Mouse (Mus musculus): ENCODE measurements around the gene Mob3b.
"Not testable (repeated sequence)": the region's sequence is repeated elsewhere in the genome, so short reads cannot be mapped to it uniquely, and the experiment has no call there.

Mob3b gene

GRCm38 (mm10) chr4:34967541-34967940 is 189.7 kb downstream of the Mob3b start:
- no peak for DNase-seq (ENCODE audit: low read depth, low spot score)

- no peak for DNase-seq (ENCODE audit: low read depth, low spot score)
Observed at GRCm38 (mm10) chr4:34966336-34966957, 190.8 kb downstream of the Mob3b start.

DNA sequence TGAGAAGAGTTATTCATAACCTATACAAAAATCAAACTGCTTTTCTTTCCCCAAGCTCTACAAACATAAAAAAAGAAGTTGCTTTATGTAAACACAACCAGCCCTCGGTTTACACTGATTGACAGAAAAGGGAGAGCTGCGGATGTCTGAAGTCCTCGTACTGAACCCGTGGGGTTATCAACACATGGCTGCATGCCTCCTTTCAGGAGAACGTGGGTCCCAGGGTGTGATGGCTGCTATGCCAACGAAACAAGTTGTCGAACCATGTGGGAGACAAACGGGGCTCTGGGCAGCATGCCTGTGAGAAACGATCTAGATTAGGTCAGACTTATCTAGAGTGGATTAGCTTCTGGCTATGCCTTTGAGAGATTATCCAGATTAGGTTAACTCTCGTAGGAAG is 192.4 kb downstream of the Mob3b start:
- DNase-seq (ENCODE audit: low read depth, low spot score): no peak

DNA sequence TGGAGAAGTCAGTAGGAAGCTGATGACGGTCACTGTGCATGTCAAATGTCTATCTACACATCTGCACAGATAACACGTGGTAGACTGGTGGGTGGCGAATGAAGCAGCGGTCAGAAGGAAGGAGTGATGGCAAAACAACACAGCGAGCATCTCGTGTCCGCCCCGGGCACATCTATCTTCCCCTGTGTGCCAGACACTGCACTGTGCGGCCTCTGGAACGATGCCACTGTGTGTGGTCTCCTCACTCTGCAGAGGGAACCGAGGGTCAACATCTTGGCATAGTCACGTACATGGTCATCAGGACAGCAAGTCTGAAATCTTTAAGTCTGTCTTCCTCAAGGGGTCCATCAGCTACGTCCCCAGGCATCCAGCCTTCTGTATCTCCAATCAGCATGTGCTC is 193.3 kb downstream of the Mob3b start:
- DNase-seq (ENCODE audit: low read depth, low spot score): no peak

DNA sequence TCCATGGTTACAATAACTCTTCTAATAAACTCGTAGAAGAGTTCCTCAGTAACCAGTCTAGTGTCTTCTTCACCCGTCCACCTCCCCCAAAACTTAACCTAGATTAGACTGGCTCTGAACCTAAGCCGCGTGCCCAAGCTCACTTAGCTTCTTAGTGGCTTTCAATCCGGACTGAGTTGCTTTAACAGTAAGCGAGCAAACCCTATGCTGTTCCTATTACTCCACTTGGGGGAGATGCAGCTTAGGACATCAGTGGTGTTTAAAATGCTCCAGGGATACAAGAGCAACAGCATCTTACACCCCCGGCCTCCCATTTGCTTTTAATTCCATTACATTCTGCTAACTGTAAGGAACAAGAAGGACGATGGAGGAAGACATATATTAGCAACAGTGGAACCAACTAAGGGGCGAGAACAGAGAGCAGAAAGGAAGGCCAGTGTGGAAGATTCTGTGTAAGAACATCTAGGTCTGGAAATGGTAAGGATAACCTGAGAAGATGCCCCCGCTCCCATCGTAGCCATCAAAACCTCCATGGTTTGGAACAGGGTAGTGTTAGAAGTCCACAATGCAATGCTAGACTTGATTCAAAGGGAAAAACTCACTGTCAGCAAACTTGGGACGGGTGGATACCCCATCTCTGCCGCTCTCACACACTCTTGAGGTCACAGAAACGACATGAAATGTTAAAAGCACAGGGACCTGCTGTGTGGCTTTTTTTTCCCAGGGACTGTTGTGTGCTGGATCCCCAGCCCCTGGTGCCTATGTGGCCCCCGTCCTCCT is 196.3 kb downstream of the Mob3b start:
- DNase-seq (ENCODE audit: low read depth, low spot score): no peak

DNA sequence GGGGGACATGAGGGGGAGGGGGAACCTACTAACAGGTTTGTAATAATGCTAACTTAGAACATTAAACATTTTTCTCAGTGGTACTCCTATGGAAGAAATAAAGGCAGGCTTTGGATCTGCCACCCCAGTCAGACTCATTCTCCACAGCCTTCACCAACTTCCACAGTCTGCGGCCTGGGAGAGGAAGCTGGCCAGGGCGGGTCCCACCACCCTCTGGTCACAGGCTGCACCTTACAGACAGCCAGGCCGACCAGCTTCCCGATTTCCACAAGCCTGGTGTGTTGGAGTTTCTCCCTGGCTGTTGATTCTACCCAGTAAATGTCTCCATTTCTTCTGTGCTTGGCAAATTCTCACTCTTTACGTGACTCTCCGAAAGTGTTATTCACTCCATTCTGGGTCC is 197.8 kb downstream of the Mob3b start:
- no peak for DNase-seq (ENCODE audit: low read depth, low spot score)

GRCm38 (mm10) chr4:34958155-34959028 is 198.9 kb downstream of the Mob3b start:
- peak; percentile 65 for DNase-seq (ENCODE audit: low read depth, low spot score)

GRCm38 (mm10) chr4:34953716-34954115 is 203.6 kb downstream of the Mob3b start:
- no peak for DNase-seq (ENCODE audit: low read depth, low spot score)

DNA sequence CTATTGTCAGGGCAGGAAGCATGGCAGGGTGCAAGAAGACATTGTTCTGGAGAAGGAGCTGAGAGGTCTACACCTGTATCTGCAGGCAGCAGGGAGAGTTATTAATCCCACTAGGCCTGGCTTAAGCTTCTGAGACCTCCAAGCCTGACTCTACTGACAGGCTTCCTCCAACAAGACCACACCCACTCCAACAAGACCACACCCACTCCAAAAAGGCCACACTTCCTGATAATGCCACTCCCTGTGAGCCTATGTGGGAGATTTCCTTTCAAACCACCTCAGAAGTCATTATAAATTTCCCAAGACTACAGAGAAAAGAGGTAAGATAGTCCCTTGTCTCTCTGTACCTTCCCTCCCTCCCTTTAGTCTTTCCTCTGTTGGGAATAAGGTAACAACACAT is 210.1 kb downstream of the Mob3b start:
- DNase-seq (ENCODE audit: low read depth, low spot score): no peak

DNA sequence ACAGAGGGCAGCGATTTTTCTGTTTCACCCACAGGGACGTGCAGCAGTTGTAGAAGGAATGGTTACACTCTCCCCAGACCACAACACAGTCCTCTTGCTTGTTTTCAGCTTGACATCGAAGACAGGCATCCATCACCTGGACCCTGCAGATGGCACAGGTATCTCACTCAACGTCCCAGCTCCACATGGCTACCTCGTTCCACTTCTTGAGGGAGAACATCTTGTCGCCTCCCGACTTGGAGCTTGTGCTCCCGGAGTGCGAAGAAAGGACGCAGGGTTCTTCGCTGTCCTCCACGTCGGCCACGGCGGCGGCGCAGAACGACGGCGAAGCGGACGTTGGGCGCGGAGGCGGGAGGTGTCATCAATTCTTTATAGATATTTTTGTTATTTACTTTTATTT is 216.2 kb downstream of the Mob3b start:
- no peak for DNase-seq (ENCODE audit: low read depth, low spot score)

- DNase-seq (ENCODE audit: low read depth, low spot score): not testable (repeated sequence)
Observed at GRCm38 (mm10) chr4:34928386-34928785, 228.9 kb downstream of the Mob3b start.

- DNase-seq (ENCODE audit: low read depth, low spot score): peak; percentile 61
Observed at GRCm38 (mm10) chr4:34922177-34922870, 235.0 kb downstream of the Mob3b start.

- peak; percentile 31 for DNase-seq (ENCODE audit: low read depth, low spot score)
Observed at GRCm38 (mm10) chr4:34917400-34917799, 239.9 kb downstream of the Mob3b start.

DNA sequence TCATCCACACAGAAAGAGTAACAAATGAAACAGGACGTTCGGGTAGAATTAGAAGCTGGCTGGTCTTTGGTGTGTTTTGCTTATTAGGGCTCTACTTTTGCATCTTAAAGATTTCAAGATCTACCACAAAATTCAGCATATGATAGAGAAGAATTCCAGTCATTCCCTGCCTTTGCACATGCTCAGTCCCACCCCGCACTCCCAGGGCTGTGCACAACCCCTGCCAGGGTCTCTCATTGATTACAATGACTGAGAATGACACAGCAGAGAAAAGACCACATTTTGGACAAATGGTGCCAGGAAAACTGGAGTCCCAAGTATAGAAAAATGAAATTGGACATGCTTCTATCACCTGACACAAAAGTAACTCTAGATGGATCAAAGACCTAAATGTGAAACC is 245.1 kb downstream of the Mob3b start:
- DNase-seq (ENCODE audit: low read depth, low spot score): no peak

- no peak for DNase-seq (ENCODE audit: low read depth, low spot score)
Observed at GRCm38 (mm10) chr4:34911401-34911800, 245.9 kb downstream of the Mob3b start.

DNA sequence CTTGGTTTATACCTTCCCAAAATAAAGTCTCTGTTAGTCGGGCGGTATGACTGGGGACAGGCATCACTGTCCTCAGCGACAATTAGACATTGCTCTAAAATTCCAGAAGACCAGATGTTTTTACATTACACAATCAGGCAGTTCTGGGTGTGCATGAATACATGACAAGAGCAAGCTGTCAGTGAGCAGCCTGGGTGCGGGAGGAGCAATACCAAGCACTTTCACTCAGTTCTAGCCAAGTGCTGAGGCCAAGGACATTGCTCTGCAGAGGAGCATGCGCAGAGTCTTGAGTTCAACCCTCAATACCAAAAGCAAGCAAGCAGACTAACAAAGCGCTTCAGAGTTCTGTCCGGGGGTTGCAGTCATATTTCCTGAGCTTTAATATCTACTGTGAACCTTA is 249.2 kb downstream of the Mob3b start:
- no peak for DNase-seq (ENCODE audit: low read depth, low spot score)

DNA sequence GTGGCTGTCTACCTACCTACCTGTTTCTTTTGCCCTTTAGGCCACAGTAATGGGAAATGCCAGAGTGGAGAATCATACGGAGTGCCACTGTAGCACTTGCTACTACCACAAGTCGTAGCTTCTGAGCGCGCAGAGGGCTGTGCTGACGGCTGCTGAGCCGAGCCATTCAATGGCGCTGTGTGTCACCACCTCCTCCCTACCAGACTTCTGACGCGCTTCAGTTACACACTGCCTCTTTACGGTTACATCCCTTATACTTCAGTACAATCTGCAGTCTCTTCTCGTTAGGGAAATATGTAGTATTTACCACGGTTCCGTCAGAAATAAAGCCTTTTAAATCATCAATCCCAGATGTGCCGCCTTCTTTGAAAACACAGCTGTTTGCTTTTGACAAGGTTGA is 250.3 kb downstream of the Mob3b start:
- DNase-seq (ENCODE audit: low read depth, low spot score): no peak

DNA sequence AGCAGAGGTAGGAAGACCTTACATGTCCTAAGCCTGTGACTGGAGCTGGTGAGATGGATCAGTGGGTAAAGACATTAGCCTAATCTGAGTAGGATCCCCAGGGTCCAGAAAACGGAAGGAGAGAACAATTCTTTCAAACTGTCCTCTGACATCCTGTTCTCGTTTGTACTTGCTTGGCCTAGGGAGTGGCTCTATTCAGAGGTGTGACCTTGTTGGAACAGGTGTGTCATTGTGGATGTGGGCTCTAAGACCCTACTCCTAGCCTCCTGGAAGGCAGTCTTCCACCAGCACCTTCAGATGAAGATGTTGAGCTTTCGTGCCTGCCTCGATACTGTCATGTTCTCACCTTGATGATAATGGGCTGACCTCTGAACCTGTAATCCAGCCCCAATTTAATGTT is 251.1 kb downstream of the Mob3b start:
- no peak for DNase-seq (ENCODE audit: low read depth, low spot score)

- no peak for DNase-seq (ENCODE audit: low read depth, low spot score)
Observed at GRCm38 (mm10) chr4:34905396-34905795, 251.9 kb downstream of the Mob3b start.

- not testable (repeated sequence) for DNase-seq (ENCODE audit: low read depth, low spot score)
Observed at GRCm38 (mm10) chr4:34901582-34901981, 255.7 kb downstream of the Mob3b start.

DNA sequence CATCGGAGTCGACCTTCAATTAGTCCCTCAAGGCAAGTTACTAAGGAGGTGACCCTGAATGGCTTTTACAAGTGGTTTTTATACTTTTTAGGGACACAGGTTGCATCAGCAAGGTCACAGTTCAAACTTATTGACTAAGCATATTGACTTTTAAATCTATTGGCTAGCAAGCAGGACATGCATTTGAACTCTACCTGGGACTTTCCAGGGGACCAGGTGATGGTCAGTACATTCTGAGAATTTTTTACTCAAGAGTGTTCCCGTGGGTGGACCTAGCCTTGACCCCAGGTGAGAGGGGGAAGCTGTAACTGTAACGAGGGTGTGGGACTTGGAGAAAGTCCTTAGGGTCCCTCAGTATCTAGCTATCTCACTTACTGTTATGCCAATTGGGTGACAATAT is 256.1 kb downstream of the Mob3b start:
- DNase-seq (ENCODE audit: low read depth, low spot score): no peak

DNA sequence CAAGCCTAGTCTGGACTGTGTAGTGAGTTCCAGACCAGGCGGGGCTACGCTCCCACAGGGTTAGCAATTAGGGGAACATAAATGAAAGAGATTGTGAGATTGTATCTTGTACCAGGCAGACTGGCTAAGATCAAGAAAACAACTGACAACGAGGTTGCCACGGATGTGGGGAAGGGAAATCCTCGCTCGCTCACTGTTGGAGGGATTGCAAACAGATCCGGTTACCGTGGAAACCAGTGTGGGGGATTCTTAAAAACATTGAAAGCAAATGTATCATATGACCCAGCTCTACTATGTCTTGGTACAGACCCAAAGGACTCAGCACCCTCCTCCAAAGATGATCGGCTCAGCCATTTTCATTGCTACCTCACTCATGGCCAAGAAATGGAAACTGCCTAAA is 257.1 kb downstream of the Mob3b start:
- no peak for DNase-seq (ENCODE audit: low read depth, low spot score)

All from forelimb bud, embryonic 11.5 days (tissue).